Mouse (Mus musculus): ENCODE measurements around the gene Olfr161. TPM values are rescaled to one million over a fixed set of nuclear protein-coding genes. Genes with fewer than 3 reads are reported as not detected.
A peak's percentile ranks its signal among the peaks of the same experiment; 100 is the strongest.
"Not testable (repeated sequence)": the region's sequence is repeated elsewhere in the genome, so short reads cannot be mapped to it uniquely, and the experiment has no call there.

The Olfr161 gene
- not detected in 2 replicates for polyA plus RNA-seq (2015; fragmentation: Nextera tagmentation; extraction: Ambion mirVana)

GRCm38 (mm10) chr16:3590691-3591090, at the start of gene Olfr161:
Gene Olfr161 (plus strand): TSS chr16:3591042.
- H3K4me2 ChIP-seq = no peak within 1 kb of the TSS
- H3K9ac ChIP-seq = no peak within 1 kb of the TSS
- H3K36me3 ChIP-seq = no peaks in the 10 kb centered on the region
- H3K4me1 ChIP-seq = no peaks in the 10 kb centered on the region
- no peak within 1 kb of the TSS for H3K4me3 ChIP-seq (replicated peaks)
- no peak for ATAC-seq (ENCODE audit: insufficient read depth, low FRiP score, low read depth)
- no peaks in the 10 kb centered on the region for H3K27me3 ChIP-seq (replicated peaks)
- no peak within 1 kb of the TSS for H3K27ac ChIP-seq
- H3K9me3 ChIP-seq = no peaks in the 10 kb centered on the region
- WGBS = 72% methylated on average over 1 of the region's 1 CpGs

- Histone ChIP-seq H3K9ac (no peak overlapping the region), H3K36me3 (no peaks in the 10 kb centered on the region), H3K27me3 (replicated peaks) (no peaks in the 10 kb centered on the region), H3K4me1 (no peaks in the 10 kb centered on the region), H3K9me3 (no peaks in the 10 kb centered on the region), H3K4me3 (replicated peaks) (no peak overlapping the region), H3K27ac (no peak overlapping the region), H3K4me2 (no peak overlapping the region)
- no peak for ATAC-seq (ENCODE audit: insufficient read depth, low FRiP score, low read depth)
Measured at GRCm38 (mm10) chr16:3563553-3563952, 27.3 kb upstream of the Olfr161 start.

- H3K9me3 ChIP-seq; H3K4me1 ChIP-seq; H3K27me3 ChIP-seq (replicated peaks); H3K4me3 ChIP-seq (replicated peaks); ATAC-seq (ENCODE audit: insufficient read depth, low FRiP score, low read depth); H3K27ac ChIP-seq; H3K4me2 ChIP-seq; H3K36me3 ChIP-seq; H3K9ac ChIP-seq: not testable (repeated sequence)
- WGBS = 56% methylated on average over 1 of the region's 1 CpGs
Measured at GRCm38 (mm10) chr16:3577658-3578057, 13.2 kb upstream of the Olfr161 start.

- not testable (repeated sequence) for H3K4me3 ChIP-seq (replicated peaks); H3K27ac ChIP-seq; H3K4me1 ChIP-seq; ATAC-seq (ENCODE audit: insufficient read depth, low FRiP score, low read depth); H3K36me3 ChIP-seq; H3K4me2 ChIP-seq; H3K9me3 ChIP-seq; H3K9ac ChIP-seq; H3K27me3 ChIP-seq (replicated peaks)
- 84% methylated on average over 1 of the region's 1 CpGs for WGBS
Measured at GRCm38 (mm10) chr16:3578227-3578848, 12.5 kb upstream of the Olfr161 start.

- not testable (repeated sequence) for H3K36me3 ChIP-seq; H3K4me3 ChIP-seq (replicated peaks); ATAC-seq (ENCODE audit: insufficient read depth, low FRiP score, low read depth); H3K27ac ChIP-seq; H3K9me3 ChIP-seq; H3K4me1 ChIP-seq; H3K9ac ChIP-seq; H3K27me3 ChIP-seq (replicated peaks); H3K4me2 ChIP-seq
- 78% methylated on average over 5 of the region's 5 CpGs for WGBS
Measured at GRCm38 (mm10) chr16:3631376-3631775, 40.5 kb downstream of the Olfr161 start.

GRCm38 (mm10) chr16:3632572-3633361, 41.9 kb downstream of the Olfr161 start:
- H3K9me3 ChIP-seq; ATAC-seq (ENCODE audit: insufficient read depth, low FRiP score, low read depth); H3K27ac ChIP-seq; H3K4me1 ChIP-seq; H3K9ac ChIP-seq; H3K36me3 ChIP-seq; H3K27me3 ChIP-seq (replicated peaks): not testable (repeated sequence)
- Histone ChIP-seq H3K4me3 (replicated peaks) (peak overlapping the region; percentile 27), H3K4me2 (peak overlapping the region; percentile 47)
- 43% methylated on average over 27 of the region's 27 CpGs for WGBS

Other genes starting within 250 kb of the Olfr161 start
- 0.06 and 0.22 TPM in 2 replicates for gene Mefv, start 127.1 kb downstream of the Olfr161 start, polyA plus RNA-seq (2015; fragmentation: Nextera tagmentation; extraction: Ambion mirVana)
- 45.3 and 46.8 TPM in 2 replicates for gene Zfp263, start 153.1 kb downstream of the Olfr161 start, polyA plus RNA-seq (2015; fragmentation: Nextera tagmentation; extraction: Ambion mirVana)
- not detected in 2 replicates for gene Olfr15, start 239.8 kb downstream of the Olfr161 start, polyA plus RNA-seq (2015; fragmentation: Nextera tagmentation; extraction: Ambion mirVana)

Measured in stomach, embryonic 15.5 days (tissue).